Mouse (Mus musculus): ENCODE measurements around the gene Sis.

DNA sequence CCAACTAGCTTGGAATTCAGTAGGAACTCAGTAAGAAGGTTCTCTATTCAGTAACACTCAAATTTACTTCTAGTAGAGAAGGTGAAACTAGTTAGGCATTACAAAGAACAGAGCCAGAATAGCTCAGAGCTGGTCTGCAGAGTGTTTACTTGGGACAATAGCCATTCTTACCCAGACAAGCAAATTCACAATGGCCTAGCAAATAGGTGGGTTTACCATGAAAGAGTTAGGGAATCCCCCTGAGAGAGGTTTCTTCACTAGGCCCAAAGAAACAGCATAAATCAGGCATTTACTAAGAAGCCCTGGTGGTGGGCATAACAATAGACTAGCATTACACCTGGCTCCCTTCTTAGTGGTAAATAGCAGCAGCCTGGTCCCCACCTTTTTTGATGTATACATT is 99.5 kb downstream of the Sis start:
- TF ChIP-seq CTCF (IDR thresholded peaks at IDR 0.05; ENCODE audit: extremely low read depth, insufficient read depth, insufficient read length, insufficient replicate concordance): no peak
- TF ChIP-seq POLR2A (IDR thresholded peaks at IDR 0.05; ENCODE audit: low read depth, low read length): no peak

Measured in spleen, adult 2 months (tissue).